Mouse (Mus musculus) stomach, embryonic 14.5 days (tissue): ENCODE data around the gene Pla2g15. TPM values are rescaled to one million over a fixed set of nuclear protein-coding genes. Genes with fewer than 3 reads are reported as not detected.

Source experiments
- ATAC-seq: fragments of 200-750 bp; cut with Nextera tagmentation; 2 replicates; pipeline ENCODE4 v1.8.0; 2017; ENCODE audit warnings: low read depth, moderate TSS enrichment; ENCODE audit not compliant: insufficient number of reproducible peaks, insufficient read depth, low FRiP score
- H3K27ac ChIP-seq: fragments of 300-500 bp; sonication (generic); 2 replicates; pipeline ENCODE4 v1.5.1; 2014; ENCODE audit warnings: mild to moderate bottlenecking, low read length, moderate library complexity, mixed read lengths
- H3K27me3 ChIP-seq: fragments of 300-500 bp; sonication (generic); 2 replicates; pipeline ENCODE4 v1.6.1; 2014; ENCODE audit warnings: low read length, control low read depth, mixed read lengths; ENCODE audit not compliant: control insufficient read depth, insufficient read depth
- H3K36me3 ChIP-seq: fragments of 300-500 bp; sonication (generic); 2 replicates; pipeline ENCODE4 v1.6.1; 2014; ENCODE audit warnings: mild to moderate bottlenecking, control low read depth, low read length, moderate library complexity, mixed read lengths; ENCODE audit not compliant: control insufficient read depth, insufficient read depth
- H3K4me1 ChIP-seq: fragments of 300-500 bp; sonication (generic); 2 replicates; pipeline ENCODE4 v1.6.1; 2014; ENCODE audit warnings: low read length, control low read depth, mixed read lengths; ENCODE audit not compliant: control insufficient read depth, insufficient read depth
- H3K4me2 ChIP-seq: fragments of 300-500 bp; sonication (generic); replicated peaks from 2 replicates; pipeline ENCODE4 v1.6.1; 2014; ENCODE audit warnings: low read depth, low read length, control low read depth
- H3K4me3 ChIP-seq: fragments of 300-500 bp; sonication (generic); 2 replicates; pipeline ENCODE4 v1.5.1; 2014; ENCODE audit warnings: low read depth, low read length, control low read depth
- H3K9ac ChIP-seq: fragments of 300-500 bp; sonication (generic); replicated peaks from 2 replicates; pipeline ENCODE4 v1.6.1; 2014; ENCODE audit warnings: low read depth, mild to moderate bottlenecking, control low read depth, low read length, moderate library complexity, mixed read lengths
- H3K9me3 ChIP-seq: fragments of 300-500 bp; sonication (generic); 2 replicates; pipeline ENCODE4 v1.6.1; 2016; ENCODE audit warnings: low read depth, low read length, control low read depth; ENCODE audit not compliant: control insufficient read depth
- WGBS: fragments of 180-500 bp; shearing (Covaris S2); extraction: QIAGEN DNeasy Blood & Tissue Kit; methylation state at CpG from one replicate; pipeline ENCODE4 v1.1.7; 2014; 5-methylcytosine and 5-hydroxymethylcytosine counted together
- polyA plus RNA-seq: library from polyadenylated mRNA; unstranded; fragments of >200 nt; fragmentation: Nextera tagmentation; extraction: Ambion mirVana; gene quantifications from 2 replicates; pipeline ENCODE4 v1.2.1, GENCODE M21; 2014

Gene Pla2g15
- 3.9 and 4.0 TPM in 2 replicates for polyA plus RNA-seq

DNA sequence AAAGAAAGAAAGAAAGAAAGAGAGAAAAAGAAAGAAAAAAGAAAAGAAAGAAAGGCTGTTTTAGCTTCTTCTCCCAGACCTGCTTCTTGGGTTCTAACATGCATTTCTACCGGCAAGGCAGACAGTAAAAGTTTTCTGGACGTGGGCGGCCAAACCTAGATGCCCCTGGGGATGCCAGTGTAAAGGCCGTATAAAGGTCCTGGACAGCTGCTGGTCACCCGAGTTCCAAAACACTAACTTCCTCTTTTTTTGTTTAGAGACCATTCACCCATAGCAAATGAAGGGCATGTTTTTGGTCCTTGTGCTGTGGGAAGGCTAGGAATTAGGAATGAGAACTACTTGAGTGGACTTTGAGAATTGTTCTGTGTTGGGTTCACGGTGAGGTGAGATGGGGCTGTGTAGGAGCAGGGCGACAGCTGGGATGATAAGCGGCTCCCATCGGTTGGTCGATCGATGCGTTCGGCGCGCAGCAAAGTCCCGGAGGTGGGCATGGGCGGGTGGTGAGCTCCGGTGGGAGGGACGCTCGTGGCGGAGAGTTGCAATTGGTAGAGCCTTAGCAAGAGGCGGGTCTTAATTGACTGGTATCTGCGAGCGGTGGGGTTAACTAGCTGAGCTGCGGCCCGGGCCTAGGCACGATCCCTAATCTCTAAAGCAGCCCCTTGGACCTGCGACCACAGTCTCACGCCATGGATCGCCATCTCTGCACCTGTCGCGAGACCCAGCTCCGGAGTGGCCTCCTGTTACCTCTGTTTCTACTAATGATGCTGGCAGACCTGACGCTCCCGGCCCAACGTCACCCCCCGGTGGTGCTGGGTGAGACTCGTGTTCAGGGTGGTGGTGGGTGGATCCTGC lies at the start of gene Pla2g15:
Gene Pla2g15 (plus strand): TSS at position 599 of the 852 bp plus-strand sequence.
- 3% methylated on average over 38 of the region's 38 CpGs for WGBS
- Histone ChIP-seq H3K9me3 (no peaks in the 10 kb centered on the region), H3K27me3 (no peaks in the 10 kb centered on the region), H3K4me3 (peak within 1 kb of the TSS; percentile 76), H3K4me2 (peak within 1 kb of the TSS; percentile 69), H3K36me3 (peaks cover 4% of the 10 kb centered on the region), H3K9ac (peak within 1 kb of the TSS; percentile 45; the same call in 1 of the 2 replicates), H3K27ac (no peak within 1 kb of the TSS; the same call in 1 of the 2 replicates), H3K4me1 (peaks cover 2% of the 10 kb centered on the region; the same call in 1 of the 2 replicates)
- peak; percentile 97 for ATAC-seq

DNA sequence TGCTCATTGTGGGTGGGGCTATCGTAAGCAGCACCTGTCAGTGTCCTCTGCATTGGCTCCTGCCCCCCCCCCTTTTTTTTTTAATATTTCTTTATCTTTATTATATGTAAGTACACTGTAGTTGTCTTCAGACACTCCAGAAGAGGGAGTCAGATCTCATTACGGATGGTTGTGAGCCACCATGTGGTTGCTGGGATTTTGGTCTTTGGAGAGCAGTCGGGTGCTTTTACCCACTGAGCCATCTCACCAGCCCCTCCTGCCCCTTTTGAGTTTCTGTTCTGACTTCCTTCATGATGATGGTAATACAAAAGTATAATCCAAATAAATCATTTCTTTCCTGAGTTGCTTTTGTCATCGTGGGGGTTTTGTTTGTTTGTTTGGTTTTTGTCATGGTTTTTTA lies 47.9 kb upstream of the Pla2g15 start:
- ATAC-seq, result no peak
- Histone ChIP-seq H3K9me3 (no peaks in the 10 kb centered on the region), H3K4me1 (no peaks in the 10 kb centered on the region), H3K4me3 (no peak overlapping the region), H3K36me3 (peaks cover 36% of the 10 kb centered on the region), H3K9ac (no peak overlapping the region), H3K27me3 (no peaks in the 10 kb centered on the region), H3K27ac (no peak overlapping the region), H3K4me2 (no peak overlapping the region)
- 91% methylated on average over 4 of the region's 4 CpGs for WGBS

DNA sequence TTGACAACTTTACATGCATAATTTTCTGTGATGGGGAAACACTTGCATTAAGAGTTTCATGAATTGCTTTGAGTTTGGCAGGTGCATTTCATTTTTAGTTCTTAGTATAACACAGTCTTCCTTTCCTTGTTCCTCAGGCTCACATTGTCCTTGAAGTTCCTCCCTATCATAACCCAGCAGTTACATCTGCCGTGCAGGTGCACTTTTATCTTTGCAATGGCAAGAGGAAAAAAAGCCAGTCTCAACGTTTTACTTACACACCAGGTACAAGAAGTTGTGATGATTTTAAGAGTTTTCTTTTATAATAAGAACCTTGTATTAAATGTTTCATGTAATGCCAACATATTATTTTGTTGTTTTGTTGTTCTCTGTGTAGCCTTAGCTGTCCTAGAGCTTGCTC lies 46.3 kb upstream of the Pla2g15 start:
- Histone ChIP-seq H3K9me3 (no peaks in the 10 kb centered on the region), H3K36me3 (peaks cover 43% of the 10 kb centered on the region), H3K9ac (no peak overlapping the region), H3K4me3 (no peak overlapping the region), H3K27me3 (no peaks in the 10 kb centered on the region), H3K27ac (no peak overlapping the region), H3K4me1 (no peaks in the 10 kb centered on the region), H3K4me2 (no peak overlapping the region)
- WGBS, result 87% methylated on average over 2 of the region's 2 CpGs
- no peak for ATAC-seq

DNA sequence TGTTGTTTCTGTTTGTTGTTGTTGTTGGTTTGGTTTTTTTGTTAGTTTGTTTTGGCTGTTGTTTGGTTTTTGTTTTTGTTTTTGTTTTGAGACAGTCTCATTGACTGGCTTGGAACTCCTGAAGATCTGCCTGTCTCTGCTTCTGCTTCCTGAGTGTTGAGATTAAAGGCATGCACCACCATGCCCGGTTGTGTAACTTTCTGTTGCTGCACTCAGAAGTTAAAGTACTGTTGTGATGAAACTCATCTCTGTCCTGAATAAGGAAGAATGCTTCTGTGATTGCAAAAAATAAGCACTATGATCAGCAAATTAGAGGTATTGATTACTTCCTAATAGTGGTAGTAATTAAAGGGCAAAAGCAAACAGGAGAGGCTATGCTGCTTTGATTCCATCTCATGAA lies 44.0 kb upstream of the Pla2g15 start:
- H3K27ac ChIP-seq, result no peak overlapping the region
- no peak for ATAC-seq
- 80% methylated on average over 1 of the region's 1 CpGs for WGBS
- H3K9me3 ChIP-seq, result no peaks in the 10 kb centered on the region
- H3K4me1 ChIP-seq, result no peaks in the 10 kb centered on the region
- H3K36me3 ChIP-seq, result peaks cover 40% of the 10 kb centered on the region
- H3K4me3 ChIP-seq, result no peak overlapping the region
- no peak overlapping the region for H3K9ac ChIP-seq
- H3K27me3 ChIP-seq, result no peaks in the 10 kb centered on the region
- no peak overlapping the region for H3K4me2 ChIP-seq

DNA sequence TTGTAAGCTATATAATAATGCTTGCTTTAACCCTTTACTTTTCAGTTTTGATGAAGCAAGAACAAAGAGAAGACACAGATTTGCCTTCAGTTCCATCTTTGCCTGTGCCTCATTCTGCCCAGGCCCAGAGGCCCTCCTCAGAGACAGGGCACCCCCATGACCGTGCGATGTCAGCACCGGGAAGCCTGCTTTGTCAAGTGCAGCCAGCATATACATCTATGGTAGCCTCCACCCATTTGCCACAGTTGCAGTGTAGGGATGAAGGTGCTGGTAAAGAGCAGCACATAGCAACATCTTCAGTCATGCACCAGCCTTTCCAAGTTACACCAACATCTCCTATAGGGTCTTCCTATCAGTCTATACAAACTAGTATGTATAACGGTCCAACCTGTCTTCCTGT lies 42.1 kb upstream of the Pla2g15 start:
- Histone ChIP-seq H3K27ac (no peak overlapping the region), H3K27me3 (no peaks in the 10 kb centered on the region), H3K9ac (no peak overlapping the region), H3K4me1 (no peaks in the 10 kb centered on the region), H3K4me2 (no peak overlapping the region), H3K4me3 (no peak overlapping the region), H3K9me3 (no peaks in the 10 kb centered on the region), H3K36me3 (peaks cover 29% of the 10 kb centered on the region)
- no peak for ATAC-seq
- 95% methylated on average over 4 of the region's 4 CpGs for WGBS

DNA sequence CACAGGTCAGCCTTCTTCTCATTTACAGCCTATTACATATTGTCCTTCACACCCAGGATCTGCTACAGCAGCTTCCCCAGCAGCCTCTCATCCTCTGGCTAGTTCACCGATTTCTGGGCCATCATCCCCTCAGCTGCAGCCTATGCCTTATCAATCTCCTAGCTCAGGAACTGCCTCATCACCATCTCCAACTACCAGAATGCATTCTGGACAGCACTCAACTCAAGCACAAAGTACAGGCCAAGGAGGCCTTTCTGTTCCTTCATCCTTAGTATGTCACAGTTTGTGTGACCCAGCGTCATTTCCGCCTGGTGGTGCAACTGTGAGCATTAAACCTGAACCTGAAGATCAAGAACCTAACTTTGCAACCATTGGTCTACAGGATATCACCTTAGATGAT lies 41.5 kb upstream of the Pla2g15 start:
- no peak overlapping the region for H3K27ac ChIP-seq
- H3K9me3 ChIP-seq, result no peaks in the 10 kb centered on the region
- peaks cover 25% of the 10 kb centered on the region for H3K36me3 ChIP-seq
- WGBS, result 91% methylated on average over 3 of the region's 3 CpGs
- no peaks in the 10 kb centered on the region for H3K4me1 ChIP-seq
- no peak for ATAC-seq
- H3K4me3 ChIP-seq, result no peak overlapping the region
- H3K4me2 ChIP-seq, result no peak overlapping the region
- no peaks in the 10 kb centered on the region for H3K27me3 ChIP-seq
- H3K9ac ChIP-seq, result no peak overlapping the region

DNA sequence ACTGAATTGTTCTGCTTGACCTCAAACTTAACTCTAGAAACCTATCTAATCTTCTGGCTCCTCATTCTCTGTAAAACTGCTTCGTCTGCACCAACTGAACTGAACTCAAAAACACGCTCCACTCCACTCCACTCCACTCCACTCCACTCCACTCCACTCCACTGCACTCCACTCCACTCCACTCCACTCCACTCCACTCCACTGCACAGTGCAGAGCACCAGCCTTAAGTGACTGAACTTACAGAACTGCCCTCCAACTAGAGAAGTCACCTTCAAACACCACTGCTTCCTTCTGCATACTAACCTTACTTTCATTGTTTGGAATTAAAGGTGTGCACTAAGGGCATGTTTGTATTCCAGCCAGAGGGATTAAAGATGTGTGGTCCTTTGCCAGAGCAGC lies 38.2 kb upstream of the Pla2g15 start:
- Histone ChIP-seq H3K4me1 (no peaks in the 10 kb centered on the region), H3K9me3 (no peaks in the 10 kb centered on the region), H3K27me3 (no peaks in the 10 kb centered on the region), H3K4me3 (no peak overlapping the region), H3K27ac (no peak overlapping the region), H3K36me3 (peaks cover 28% of the 10 kb centered on the region), H3K9ac (no peak overlapping the region), H3K4me2 (no peak overlapping the region)
- no peak for ATAC-seq
- WGBS, result 87% methylated on average over 2 of the region's 2 CpGs

DNA sequence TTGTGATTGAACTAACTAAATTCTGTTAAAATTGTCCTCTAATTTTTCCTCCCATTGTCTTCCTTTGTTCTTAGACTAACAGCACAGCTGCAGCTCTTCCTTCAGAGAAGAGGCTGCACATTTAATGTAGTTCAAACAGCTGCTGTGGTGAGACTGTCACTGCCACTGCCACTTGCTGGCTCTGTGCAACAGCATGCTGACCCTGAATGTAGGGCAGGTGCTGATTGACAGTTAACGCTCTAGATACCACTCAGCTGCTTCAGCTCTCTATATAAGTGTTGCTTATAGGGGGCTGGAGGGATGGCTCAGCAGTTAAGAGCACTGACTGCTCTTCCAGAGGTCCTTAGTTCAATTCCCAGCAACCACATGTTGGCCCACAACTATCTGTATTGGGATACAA lies 37.7 kb upstream of the Pla2g15 start:
- Histone ChIP-seq H3K4me1 (no peaks in the 10 kb centered on the region), H3K27me3 (no peaks in the 10 kb centered on the region), H3K4me2 (no peak overlapping the region), H3K4me3 (no peak overlapping the region), H3K36me3 (peaks cover 31% of the 10 kb centered on the region), H3K27ac (no peak overlapping the region), H3K9ac (no peak overlapping the region), H3K9me3 (no peaks in the 10 kb centered on the region)
- 84% methylated on average over 1 of the region's 1 CpGs for WGBS
- no peak for ATAC-seq
